Mouse (Mus musculus) intestine, embryonic 14.5 days (tissue): Measurements from ENCODE around the gene Chrna5. TPM values are rescaled to one million over a fixed set of nuclear protein-coding genes. Genes with fewer than 3 reads are reported as not detected.

Experiments used
- ATAC-seq: fragments of 200-750 bp; cut with Nextera tagmentation; replicated peaks from 2 replicates; pipeline ENCODE4 v1.8.0; 2017; ENCODE audit warnings: low read depth, moderate number of reproducible peaks, moderate TSS enrichment, moderate library complexity; ENCODE audit not compliant: low FRiP score, low TSS enrichment
- DNase-seq: peaks from one replicate; pipeline ENCODE4 v3.0.0-alpha.2; 2018; ENCODE audit warnings: low spot score
- H3K27ac ChIP-seq: fragments of 300-500 bp; sonication (generic); 2 replicates; pipeline ENCODE4 v1.5.1; 2014; ENCODE audit warnings: low read depth, mild to moderate bottlenecking, control low read depth
- H3K27me3 ChIP-seq: fragments of 300-500 bp; sonication (generic); replicated peaks from 2 replicates; pipeline ENCODE4 v1.6.1; 2014; ENCODE audit warnings: low read length, control low read depth; ENCODE audit not compliant: control insufficient read depth, insufficient read depth
- H3K36me3 ChIP-seq: fragments of 300-500 bp; sonication (generic); 2 replicates; pipeline ENCODE4 v1.6.1; 2014; ENCODE audit warnings: low read length, control low read depth; ENCODE audit not compliant: control insufficient read depth, insufficient read depth
- H3K4me1 ChIP-seq: fragments of 300-500 bp; sonication (generic); replicated peaks from 2 replicates; pipeline ENCODE4 v1.6.1; 2014; ENCODE audit warnings: low read length, control low read depth, mixed read lengths; ENCODE audit not compliant: control insufficient read depth, insufficient read depth
- H3K4me2 ChIP-seq: fragments of 300-500 bp; sonication (generic); 2 replicates; pipeline ENCODE4 v1.6.1; 2014; ENCODE audit warnings: low read length
- H3K4me3 ChIP-seq: fragments of 300-500 bp; sonication (generic); 2 replicates; pipeline ENCODE4 v1.5.1; 2014; ENCODE audit warnings: low read depth, low read length, control low read depth, mixed read lengths
- H3K9ac ChIP-seq: fragments of 300-500 bp; sonication (generic); 2 replicates; pipeline ENCODE4 v1.6.1; 2014; ENCODE audit warnings: mild to moderate bottlenecking, low read length
- H3K9me3 ChIP-seq: fragments of 300-500 bp; sonication (generic); 2 replicates; pipeline ENCODE4 v1.6.1; 2016; ENCODE audit warnings: low read length, control low read depth; ENCODE audit not compliant: control insufficient read depth
- WGBS: fragments of 180-500 bp; shearing (Covaris S2); extraction: QIAGEN DNeasy Blood & Tissue Kit; methylation state at CpG from one replicate; pipeline ENCODE4 v1.1.7; 2014; 5-methylcytosine and 5-hydroxymethylcytosine counted together
- polyA plus RNA-seq: library from polyadenylated mRNA; unstranded; fragments of >200 nt; fragmentation: Nextera tagmentation; extraction: Ambion mirVana; gene quantifications from 2 replicates; pipeline ENCODE4 v1.2.1, GENCODE M21; 2014

Chrna5 gene
- polyA plus RNA-seq, 1 experiment from 2014 or later = 5.3 TPM

GRCm38 (mm10) chr9:55031435-55032167 is 50.9 kb downstream of the Chrna5 start:
- no peak overlapping the region for H3K4me2 ChIP-seq
- no peaks in the 10 kb centered on the region for H3K9me3 ChIP-seq
- DNase-seq = no peak
- H3K4me3 ChIP-seq = no peak overlapping the region
- no peak overlapping the region for H3K9ac ChIP-seq
- 62% methylated on average over 6 of the region's 6 CpGs for WGBS
- H3K27ac ChIP-seq = no peak overlapping the region
- H3K36me3 ChIP-seq = no peaks in the 10 kb centered on the region
- no peak for ATAC-seq
- H3K4me1 ChIP-seq = no peaks in the 10 kb centered on the region
- peaks cover 11% of the 10 kb centered on the region for H3K27me3 ChIP-seq

- H3K4me1 ChIP-seq = no peaks in the 10 kb centered on the region
- no peak for ATAC-seq
- no peaks in the 10 kb centered on the region for H3K36me3 ChIP-seq
- no peak overlapping the region for H3K27ac ChIP-seq
- H3K4me2 ChIP-seq = no peak overlapping the region
- no peak overlapping the region for H3K9ac ChIP-seq
- no peak for DNase-seq
- WGBS = 82% methylated on average over 8 of the region's 8 CpGs
- no peaks in the 10 kb centered on the region; the same call in 1 of the 2 replicates for H3K27me3 ChIP-seq
- no peaks in the 10 kb centered on the region for H3K9me3 ChIP-seq
- H3K4me3 ChIP-seq = no peak overlapping the region
These were observed 58.3 kb downstream of the Chrna5 start for GRCm38 (mm10) chr9:55038948-55039347.

GRCm38 (mm10) chr9:55039983-55040382 is 59.3 kb downstream of the Chrna5 start:
- no peaks in the 10 kb centered on the region for H3K9me3 ChIP-seq
- H3K4me3 ChIP-seq = no peak overlapping the region
- no peak overlapping the region for H3K27ac ChIP-seq
- no peak overlapping the region for H3K4me2 ChIP-seq
- H3K4me1 ChIP-seq = no peaks in the 10 kb centered on the region
- H3K27me3 ChIP-seq = no peaks in the 10 kb centered on the region; the same call in 1 of the 2 replicates
- ATAC-seq (no peak), DNase-seq (no peak)
- 69% methylated on average over 5 of the region's 5 CpGs for WGBS
- H3K9ac ChIP-seq = no peak overlapping the region
- H3K36me3 ChIP-seq = no peaks in the 10 kb centered on the region

GRCm38 (mm10) chr9:55041389-55041788 is 60.7 kb downstream of the Chrna5 start:
- no peak for DNase-seq
- Histone ChIP-seq H3K27me3 (no peaks in the 10 kb centered on the region; the same call in 1 of the 2 replicates), H3K4me2 (no peak overlapping the region), H3K4me3 (no peak overlapping the region), H3K36me3 (no peaks in the 10 kb centered on the region), H3K27ac (no peak overlapping the region), H3K9me3 (no peaks in the 10 kb centered on the region), H3K4me1 (no peaks in the 10 kb centered on the region), H3K9ac (no peak overlapping the region)
- WGBS = 57% methylated on average over 2 of the region's 2 CpGs
- ATAC-seq = no peak

- WGBS = 11% methylated on average over 8 of the region's 8 CpGs
- H3K4me2 ChIP-seq = no peak overlapping the region
- ATAC-seq = no peak; the same call in 1 of the 2 replicates
These were observed 63.0 kb downstream of the Chrna5 start for GRCm38 (mm10) chr9:55043688-55044087.

GRCm38 (mm10) chr9:55045001-55045400 is 64.3 kb downstream of the Chrna5 start:
- no peaks in the 10 kb centered on the region for H3K9me3 ChIP-seq
- no peak overlapping the region for H3K4me2 ChIP-seq
- no peak overlapping the region for H3K9ac ChIP-seq
- ATAC-seq (no peak), DNase-seq (no peak)
- peaks cover 6% of the 10 kb centered on the region; the same call in 1 of the 2 replicates for H3K4me1 ChIP-seq
- H3K36me3 ChIP-seq = no peaks in the 10 kb centered on the region
- H3K4me3 ChIP-seq = no peak overlapping the region
- peaks cover 7% of the 10 kb centered on the region; the same call in 1 of the 2 replicates for H3K27me3 ChIP-seq
- H3K27ac ChIP-seq = no peak overlapping the region
- WGBS = 61% methylated on average over 2 of the region's 2 CpGs

More at GRCm38 (mm10) chr9:55043688-55044087, 63.0 kb downstream of the Chrna5 start:
- H3K4me1 ChIP-seq = peaks cover 4% of the 10 kb centered on the region; the same call in 1 of the 2 replicates
- DNase-seq = no peak
- no peaks in the 10 kb centered on the region for H3K9me3 ChIP-seq
- peaks cover 7% of the 10 kb centered on the region; the same call in 1 of the 2 replicates for H3K27me3 ChIP-seq
- H3K27ac ChIP-seq = no peak overlapping the region
- H3K9ac ChIP-seq = no peak overlapping the region
- no peaks in the 10 kb centered on the region for H3K36me3 ChIP-seq
- H3K4me3 ChIP-seq = no peak overlapping the region

- H3K27me3 ChIP-seq = peaks cover 7% of the 10 kb centered on the region; the same call in 1 of the 2 replicates
- ATAC-seq (no peak), DNase-seq (no peak)
- no peak overlapping the region for H3K4me3 ChIP-seq
- 4% methylated on average over 3 of the region's 3 CpGs for WGBS
- no peak overlapping the region for H3K9ac ChIP-seq
- H3K4me1 ChIP-seq = peaks cover 6% of the 10 kb centered on the region; the same call in 1 of the 2 replicates
- H3K9me3 ChIP-seq = no peaks in the 10 kb centered on the region
- H3K27ac ChIP-seq = no peak overlapping the region
- no peak overlapping the region for H3K4me2 ChIP-seq
- no peaks in the 10 kb centered on the region for H3K36me3 ChIP-seq
These were observed 66.1 kb downstream of the Chrna5 start for GRCm38 (mm10) chr9:55046764-55047163.

GRCm38 (mm10) chr9:55048211-55048880 is 67.7 kb downstream of the Chrna5 start, which contains the start of gene Chrnb4:
Gene Chrnb4 (minus strand): TSS chr9:55048779.
- DNase-seq (peak; percentile 66), ATAC-seq (peak; percentile 76)
- Histone ChIP-seq H3K9me3 (no peaks in the 10 kb centered on the region), H3K4me1 (peaks cover 6% of the 10 kb centered on the region; the same call in 1 of the 2 replicates), H3K27me3 (0 out of 2 replicates have a peak, but pooled peaks cover 7% of the 10 kb centered on the region), H3K4me3 (peak within 1 kb of the TSS; percentile 54), H3K27ac (no peak within 1 kb of the TSS), H3K4me2 (peak within 1 kb of the TSS; percentile 96), H3K36me3 (no peaks in the 10 kb centered on the region), H3K9ac (peak within 1 kb of the TSS; percentile 44)
- under 1% methylated on average over 23 of the region's 23 CpGs for WGBS
